Mouse (Mus musculus): ENCODE measurements at regions not wholly inside any gene's neighbourhood (a gene's known extent, or its start where the extent isn't known, plus 50 kb on each side); places are given as distances from the start of the nearest gene placed in this dataset.

- no peak for TF ChIP-seq POLR2A (IDR thresholded peaks at IDR 0.05; ENCODE audit: extremely low read depth, insufficient read depth, low read length)
- no peak for TF ChIP-seq CTCF (IDR thresholded peaks at IDR 0.05; ENCODE audit: low read depth, low read length)
These were observed 454.9 kb downstream of the Lmo4 start for GRCm38 (mm10) chr3:143750128-143750527.

All from liver, adult 2 months (tissue).